Mouse (Mus musculus) retina, postnatal 7 days (tissue): ENCODE data around the gene Ubl7.

ENCODE experiments used
- DNase-seq: peaks from one replicate; pipeline ENCODE4 v3.0.0-alpha.2; 2012; ENCODE audit warnings: low read depth, low spot score

Gene Ubl7

DNA sequence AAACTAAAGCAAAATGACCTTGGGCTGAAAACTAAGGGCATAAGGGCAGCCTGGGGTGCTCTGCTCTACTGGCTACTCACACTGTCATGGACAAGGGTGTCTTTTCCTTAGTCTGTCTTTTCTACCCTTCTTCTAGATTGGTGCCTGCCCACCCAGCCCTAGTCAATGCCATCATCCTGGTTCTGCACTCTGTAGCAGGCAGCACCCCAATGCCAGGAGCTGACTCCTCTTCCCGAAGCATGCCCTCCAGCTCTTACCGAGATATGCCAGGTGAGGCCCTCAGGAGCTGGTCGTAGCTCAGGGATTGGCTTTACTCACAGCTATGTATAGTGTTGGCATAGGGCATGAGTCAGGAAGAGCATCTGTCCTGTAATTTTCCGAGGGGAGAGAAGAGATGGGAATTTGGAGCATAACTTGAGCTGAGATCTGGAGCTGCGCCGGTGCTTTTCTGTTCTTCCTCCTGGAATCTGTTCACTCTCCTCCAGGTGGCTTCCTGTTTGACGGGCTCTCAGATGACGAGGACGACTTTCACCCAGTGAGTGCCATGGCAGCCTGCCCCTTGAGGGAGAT lies 10.8 kb downstream of the Ubl7 start:
- no peak for DNase-seq

DNA sequence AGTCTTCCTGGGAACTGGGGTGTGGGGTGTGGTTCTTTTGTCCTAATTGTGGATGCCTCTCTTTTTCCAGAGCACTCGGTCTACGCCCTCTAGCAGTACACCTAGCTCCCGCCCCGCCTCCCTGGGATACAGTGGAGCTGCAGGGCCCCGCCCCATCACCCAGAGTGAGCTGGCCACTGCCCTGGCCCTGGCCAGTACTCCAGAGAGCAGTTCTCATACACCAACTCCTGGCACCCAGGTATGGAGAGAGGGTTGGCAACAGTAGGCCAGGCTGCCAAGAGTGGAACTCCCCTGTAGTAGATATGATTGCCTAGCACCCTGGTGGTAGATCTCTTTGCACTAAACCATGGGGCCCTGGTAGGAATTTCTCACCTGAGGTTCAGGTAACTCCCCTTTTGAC lies 11.6 kb downstream of the Ubl7 start:
- no peak for DNase-seq

DNA sequence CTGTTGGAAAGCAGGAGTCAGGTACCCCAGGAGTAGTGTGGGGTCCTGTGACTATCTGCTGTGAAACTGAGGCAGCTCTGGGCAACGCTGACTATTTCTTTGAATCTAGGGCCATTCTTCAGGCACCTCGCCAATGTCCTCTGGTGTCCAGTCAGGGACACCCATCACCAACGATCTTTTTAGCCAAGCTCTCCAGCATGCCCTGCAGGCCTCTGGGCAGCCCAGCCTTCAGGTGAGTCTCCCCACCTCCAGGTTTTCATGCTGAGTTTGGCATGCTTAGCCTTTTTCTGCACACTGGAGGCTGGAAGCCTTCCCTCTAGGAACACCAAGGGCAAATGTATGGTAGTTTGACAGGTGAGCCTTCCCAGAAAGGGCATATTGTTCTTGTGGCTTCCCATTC lies 12.3 kb downstream of the Ubl7 start:
- DNase-seq = no peak

DNA sequence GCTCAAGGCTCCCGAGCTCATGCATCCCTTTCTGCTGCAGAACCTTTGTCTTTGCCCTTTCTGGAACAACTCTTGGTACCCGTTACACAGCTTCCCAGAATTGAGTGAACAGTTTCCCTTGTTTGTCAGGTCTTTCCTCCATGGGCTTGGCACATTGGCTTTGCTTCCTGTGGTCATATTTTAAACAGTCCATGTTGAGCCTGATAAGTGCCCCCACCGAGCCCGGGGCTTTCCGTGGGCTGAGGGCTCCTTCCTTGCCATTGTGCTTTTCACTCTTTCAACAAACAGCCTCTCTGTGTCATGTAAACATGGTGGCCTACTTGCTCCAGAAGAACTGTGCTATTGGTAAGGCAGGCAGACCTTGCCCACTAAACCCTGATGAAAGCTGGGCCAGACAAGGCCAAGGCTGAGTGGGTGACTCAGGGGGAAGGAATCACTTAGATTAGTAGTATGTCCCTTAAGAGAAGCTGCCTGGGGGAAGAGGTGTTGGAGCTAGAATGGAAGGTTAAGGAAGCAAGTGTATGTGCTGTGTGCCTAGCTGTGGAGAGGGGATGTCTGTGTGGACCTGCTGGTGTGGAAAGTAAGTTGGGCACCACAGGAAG lies 20.5 kb downstream of the Ubl7 start:
- DNase-seq = no peak

DNA sequence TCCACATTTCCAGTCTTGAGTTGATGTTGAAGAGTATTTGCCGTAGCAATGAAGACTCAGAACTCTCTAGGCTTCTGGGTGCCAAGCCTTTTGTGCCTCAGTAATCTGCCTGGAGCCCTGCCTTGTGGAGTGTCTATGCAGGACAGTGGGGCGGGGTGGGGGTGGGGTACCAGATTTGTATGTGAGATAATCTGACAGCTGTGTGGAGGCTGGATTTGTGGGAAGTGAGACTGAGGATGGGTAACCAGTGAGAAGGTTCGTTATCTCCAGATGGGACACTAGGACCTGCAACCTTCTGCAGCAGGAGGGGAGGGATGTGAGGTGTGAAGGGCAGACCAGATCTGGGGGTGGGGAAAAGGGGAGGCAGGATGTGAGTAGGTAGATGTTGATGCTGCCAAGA lies 21.5 kb downstream of the Ubl7 start:
- DNase-seq = no peak

DNA sequence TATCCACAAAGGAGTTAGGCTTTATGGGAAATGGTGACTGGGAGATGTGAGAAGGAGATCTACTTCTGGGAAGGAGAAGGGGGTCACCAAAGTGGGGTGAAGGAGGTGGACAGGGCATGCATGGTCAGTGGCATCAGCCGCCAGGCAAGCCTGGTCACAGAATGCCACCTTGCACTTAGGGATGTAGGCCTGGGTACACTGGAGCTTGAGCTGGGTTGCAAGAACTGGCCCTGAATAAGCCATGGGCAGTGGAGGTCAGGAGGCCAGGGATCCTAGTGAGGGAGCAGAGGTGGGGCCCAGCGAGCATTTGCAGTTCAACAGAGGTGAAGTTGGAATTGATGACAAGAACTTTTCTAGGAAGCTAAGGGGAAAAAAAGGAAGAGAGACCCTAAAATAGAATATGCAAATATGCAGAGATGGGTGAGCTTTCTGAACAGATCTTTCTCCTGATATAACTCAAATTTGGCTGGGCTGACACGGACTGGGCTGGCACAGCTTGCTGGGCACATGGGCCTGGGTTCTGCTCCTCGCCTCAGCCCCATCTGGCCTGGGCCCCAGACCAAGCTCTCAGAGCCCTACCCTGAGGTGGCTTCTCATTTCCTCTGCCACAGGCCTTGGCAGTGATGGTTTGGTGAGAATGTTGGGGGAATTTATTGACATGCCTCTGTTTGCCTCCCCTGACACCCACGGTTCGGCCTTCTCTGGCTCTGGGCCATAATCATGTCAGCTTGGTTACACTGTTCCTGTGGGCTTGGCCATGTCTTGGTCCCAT lies 22.2 kb downstream of the Ubl7 start:
- no peak for DNase-seq

DNA sequence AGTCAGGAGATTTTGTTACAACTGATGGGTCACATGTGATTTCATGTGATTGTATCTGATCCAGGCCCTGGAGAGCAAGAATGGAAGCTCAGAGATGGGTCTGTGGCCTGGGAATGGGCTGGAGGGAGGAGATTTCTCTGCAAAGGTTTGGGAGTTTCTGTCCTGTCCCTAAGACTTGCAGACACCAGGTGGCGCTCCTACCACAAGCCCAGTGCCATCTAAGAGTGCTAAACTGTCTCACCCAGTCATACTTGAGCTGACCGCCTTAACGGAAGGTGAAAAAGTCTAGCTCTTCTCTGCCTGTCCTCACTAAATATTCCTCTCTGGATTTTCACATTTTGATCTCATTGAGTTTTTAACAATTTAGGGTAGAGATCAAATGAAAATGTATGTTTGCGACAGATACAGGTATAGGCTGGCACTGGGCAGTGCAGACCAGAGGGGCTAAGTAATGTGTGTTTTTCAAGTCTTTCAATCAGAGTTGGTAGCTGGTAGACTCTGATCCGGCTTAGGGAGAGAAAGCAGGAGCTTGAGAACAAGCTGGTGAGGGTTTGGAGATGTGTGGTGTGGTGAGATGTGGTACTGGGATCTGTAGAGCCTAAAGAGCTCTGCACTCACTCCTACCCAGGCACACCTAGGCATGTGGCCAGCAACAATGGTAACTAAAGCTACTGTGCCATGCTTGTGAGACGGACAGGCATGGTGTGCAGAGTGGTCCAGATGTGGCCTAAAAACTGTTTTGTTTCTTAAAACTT lies 25.1 kb downstream of the Ubl7 start:
- peak; percentile 82 for DNase-seq

DNA sequence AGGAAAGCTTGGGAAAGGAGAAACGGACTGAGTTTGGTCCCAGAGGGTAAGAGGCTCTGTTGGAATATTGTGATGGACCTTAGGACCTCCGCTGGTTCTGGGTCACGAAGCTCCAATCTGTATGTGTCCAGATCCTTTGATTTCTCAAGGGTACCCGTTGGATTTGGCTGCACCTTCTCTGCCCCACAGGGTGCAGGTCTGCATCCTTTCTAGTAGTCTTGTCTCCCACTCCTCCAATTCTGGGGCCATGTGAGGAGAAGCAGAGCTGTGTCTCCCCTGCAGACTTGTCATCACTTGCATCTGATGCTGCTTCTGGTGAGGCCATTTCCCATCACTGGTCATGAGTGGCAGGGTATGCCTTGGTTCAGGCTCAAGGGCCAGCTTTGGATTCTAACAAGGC lies 26.4 kb downstream of the Ubl7 start:
- no peak for DNase-seq

DNA sequence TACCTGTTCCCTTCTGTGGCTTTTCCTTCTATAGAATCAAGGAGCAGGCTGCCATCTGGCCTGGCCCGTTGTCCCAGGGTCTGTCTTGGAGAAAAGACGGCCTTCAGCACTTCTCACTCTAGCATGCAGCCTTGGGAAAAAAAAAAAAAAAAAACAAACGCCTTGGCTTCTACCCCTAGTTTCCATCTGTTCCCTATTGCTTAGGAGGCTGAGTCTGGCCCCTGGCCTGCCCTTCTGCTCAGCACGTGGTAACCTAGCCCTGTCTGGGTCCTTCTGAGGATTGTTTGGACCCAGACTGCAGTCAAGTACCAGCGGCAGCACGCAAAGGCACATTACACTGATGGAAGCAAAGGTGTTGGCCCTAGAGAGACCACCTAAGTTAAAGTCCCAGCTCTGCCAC lies 26.9 kb downstream of the Ubl7 start:
- DNase-seq = no peak

DNA sequence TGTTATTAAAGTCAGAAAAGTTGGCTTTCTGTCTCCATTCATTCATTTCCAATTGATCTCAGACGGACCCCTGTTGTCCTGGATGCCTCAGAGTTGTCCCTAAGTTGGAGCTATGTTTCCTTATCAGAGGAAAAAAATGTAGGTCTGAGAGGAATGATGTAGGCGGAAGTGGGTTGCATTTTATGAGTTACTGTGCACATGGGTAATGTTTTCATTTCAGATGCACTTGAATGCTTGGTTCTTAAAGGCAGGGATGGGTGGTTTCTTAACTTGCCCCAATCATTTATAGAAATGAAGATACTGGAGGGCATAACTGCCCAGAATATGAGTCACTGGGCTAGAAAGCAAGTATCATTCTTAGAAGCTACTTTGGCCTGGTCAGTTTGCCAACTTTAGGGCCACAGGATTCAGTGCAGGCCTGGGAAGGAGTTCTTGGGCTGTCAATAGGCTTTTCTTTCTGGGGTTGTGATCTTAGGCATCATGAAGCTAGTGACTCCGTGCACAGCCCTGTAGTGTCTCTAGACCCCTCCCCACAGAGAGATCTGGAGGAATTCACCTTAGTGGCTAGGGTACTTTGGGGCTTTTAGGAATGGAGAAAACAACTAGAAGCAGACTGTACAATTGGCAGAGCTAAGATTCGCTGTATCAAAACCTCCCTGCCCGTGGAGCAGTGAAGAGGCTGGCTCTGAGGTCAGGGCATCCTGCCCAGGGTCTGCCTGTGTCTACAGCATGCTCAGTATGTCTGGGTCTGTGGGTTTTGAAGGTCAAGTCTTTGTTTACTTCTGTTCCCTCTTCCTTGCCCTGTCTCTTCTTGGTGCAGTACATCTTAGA lies 27.7 kb downstream of the Ubl7 start:
- DNase-seq = no peak

DNA sequence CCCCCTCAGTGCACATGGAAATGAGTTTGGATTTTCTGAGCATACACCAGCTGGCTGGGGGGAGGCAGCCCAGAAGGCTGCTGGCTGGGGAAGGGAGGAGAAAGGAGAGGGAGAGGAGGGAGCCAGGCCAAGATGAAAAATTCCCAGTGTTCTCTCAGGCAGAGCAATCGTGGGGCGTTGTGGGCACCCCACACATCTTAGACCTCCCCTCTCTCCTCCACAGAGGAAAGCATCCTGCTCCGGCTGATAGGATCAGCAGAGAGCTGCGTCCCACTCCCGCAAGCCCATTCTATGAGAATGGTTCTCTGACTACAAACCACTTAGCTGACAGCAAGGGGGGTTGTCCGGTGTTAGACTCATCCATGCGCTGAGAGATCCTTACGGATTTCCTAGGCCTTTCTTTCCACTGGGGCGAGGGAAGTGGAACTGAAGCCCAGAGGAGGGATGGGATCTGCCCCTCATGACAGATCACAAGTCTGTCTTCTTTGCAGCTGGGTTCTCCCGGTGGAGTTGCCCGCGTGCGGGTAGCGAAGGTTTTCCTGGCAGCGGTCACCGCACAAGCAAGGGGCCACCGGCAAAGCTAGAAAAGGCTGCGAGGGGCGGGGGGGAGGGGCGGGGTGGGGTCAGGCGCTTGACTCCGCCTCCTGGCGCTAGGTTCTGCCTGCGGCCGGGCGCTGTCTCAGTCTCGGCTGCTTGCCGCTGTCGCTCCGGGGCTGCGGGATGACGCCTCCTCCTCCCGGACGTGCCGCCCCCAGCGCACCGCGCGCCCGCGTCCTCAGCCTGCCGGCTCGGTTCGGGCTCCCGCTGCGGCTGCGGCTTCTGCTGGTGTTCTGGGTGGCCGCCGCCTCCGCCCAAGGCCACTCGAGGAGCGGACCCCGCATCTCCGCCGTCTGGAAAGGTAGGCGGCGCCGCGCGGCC lies 28.9 kb downstream of the Ubl7 start, which contains the start of gene Sema7a:
Sema7a (plus strand) TSS at position 682 of the 918 bp plus-strand sequence.
- DNase-seq = peak; percentile 62

DNA sequence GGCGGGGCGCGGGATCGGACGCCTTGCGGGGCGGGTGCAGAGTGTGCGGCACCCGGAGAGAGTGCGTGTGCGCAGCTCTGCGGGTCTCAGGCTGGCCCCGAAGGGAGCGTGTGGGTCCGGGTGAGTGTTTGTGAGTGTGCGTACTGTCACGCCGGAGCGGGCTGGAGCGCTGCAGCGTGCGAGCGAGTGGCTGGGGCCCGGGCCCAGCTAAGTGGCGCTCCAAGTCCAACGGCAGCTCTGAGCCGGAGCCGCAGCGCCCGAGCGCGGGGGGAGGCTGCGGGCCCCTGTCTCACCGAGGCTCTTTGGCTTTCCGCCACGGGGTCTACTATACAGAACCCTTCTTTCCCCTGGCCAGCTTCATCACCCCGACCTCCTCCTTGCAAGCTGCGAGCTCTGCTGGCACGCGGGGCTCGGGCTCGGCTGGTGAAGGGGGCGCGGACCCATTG lies 29.6 kb downstream of the Ubl7 start:
- DNase-seq = peak; percentile 39

DNA sequence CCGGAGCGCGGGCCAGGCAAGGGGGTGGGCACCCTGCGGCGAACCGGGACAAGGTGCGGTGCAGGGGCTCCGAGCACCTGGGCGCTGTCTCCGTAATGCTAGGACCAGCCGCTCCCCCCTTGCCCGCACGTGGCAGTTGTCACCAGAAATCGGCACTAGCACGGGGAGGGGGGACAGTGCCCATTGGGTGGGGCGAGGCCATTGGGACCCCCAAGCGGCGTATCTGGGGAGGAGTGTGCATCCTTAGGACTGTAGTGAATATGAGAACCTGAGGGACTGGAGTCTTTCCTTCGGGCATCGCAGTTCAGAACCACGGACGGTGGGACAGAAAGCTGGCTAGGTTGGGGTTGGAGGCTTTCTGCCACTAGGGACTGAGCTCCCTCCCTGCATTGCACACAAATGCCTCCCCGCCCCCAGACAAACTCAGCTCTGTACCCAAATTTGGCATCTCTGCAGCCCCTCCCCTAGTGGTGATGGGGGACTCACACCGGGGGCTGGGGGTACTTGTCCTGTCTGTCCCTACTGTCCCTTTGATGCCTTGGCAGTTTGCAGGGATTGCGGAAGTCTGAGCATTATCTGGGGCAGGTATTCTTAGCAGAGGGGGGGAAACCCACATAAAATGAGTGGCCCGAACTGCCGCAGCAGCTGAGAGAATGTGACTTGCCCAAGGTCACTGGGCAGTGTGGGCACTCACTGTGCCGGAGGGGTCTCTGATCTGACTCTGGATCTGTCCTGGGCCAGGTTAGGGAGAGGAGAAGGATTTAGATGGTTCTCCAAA lies 30.3 kb downstream of the Ubl7 start:
- no peak for DNase-seq

DNA sequence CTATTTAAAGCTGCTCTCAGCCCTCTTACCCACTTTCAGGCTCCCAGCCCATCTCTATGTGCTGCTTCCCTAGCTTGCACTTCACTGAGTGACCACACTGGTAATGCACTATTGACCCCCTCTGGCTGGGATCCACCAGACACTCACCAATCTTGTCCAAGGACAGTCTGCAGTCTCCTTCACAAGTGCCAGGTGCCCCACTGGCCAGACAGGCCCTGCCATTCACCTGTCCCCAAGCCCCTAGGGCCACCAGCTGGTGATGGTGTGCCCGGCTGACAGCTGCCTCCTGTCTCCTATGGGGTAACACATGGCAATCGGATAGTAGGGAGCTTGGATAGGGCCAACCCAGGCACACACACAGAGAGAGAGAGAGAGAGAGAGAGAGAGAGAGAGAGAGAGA lies 31.3 kb downstream of the Ubl7 start:
- DNase-seq = no peak

DNA sequence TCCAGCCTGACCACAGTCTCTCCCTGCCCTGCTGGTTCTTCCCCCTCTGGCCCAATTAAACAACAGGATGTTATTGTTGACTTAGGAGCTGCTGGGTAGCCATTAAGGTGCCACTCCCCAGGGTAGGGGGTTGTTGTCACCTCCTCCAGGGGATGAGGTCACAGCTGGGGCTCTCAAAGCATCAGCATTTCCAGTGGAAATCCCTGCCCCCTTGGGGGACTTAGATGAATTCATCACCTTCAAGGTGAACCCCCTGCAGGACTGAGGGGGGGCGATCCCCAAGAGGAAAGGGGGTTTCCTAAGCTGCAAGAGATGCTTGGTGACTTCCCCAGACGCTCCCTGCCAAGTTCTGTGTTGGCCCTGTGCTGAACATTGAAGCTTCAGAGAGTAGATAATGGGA lies 32.3 kb downstream of the Ubl7 start:
- DNase-seq = no peak

DNA sequence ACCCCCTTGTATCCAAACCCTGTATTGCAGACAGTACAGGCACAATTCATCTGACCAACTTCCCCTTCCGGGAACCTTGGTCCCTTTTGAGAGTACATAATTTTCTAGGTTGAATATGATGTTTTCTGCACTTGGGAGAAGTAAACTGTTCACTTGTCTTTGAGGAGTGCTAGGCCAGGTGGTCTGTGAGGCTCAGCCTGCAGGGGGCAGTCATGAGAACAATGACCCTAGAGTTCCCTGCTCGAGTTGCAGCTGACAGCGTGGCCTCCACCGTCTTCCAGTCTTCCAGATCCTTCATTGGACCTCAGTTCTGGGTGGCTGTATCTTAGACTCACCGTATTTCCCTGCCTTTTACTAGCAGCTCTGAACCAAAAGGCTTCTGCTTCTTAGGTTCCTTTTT lies 33.8 kb downstream of the Ubl7 start:
- DNase-seq = peak; percentile 48

DNA sequence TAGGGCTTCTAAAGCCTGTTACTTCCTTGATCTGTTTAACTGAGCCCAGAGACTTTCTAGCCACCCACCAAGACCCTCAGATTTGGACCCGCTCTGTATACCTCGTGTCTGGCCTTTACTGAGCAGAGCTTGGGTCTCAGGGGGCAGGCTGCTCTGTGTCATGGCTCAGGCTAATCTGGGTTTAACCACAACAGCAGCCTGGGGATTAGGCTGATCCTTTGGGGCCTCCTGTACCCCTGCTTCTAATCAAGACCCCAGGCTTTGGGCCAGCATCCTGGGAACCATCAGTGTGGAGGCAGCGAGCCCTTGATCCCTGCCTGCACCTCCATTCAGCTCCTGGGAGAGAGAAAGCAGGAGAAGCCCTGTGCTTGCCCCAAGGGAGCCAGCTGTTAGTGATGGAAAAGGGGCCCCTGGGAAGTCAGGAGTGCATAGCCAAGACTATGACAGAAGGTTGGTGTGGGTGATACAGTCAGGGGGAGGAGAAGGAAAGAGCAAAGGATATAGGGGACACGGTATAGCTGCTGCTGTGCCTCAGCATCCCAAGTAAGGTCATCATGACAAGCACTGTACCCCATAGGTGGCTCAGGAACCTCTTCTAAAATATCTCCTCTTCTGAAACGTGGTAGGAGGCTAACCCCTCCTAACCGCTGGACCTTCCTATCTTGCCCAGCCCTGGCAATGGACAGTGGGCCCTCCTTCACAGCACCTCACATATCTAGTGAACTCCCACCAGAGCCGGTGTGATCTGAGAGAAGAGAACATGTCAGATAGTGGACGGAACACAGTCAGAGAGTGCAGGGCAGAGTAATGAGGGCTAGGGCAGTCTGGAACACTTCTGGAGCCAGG lies 35.2 kb downstream of the Ubl7 start:
- DNase-seq = peak; percentile 80

DNA sequence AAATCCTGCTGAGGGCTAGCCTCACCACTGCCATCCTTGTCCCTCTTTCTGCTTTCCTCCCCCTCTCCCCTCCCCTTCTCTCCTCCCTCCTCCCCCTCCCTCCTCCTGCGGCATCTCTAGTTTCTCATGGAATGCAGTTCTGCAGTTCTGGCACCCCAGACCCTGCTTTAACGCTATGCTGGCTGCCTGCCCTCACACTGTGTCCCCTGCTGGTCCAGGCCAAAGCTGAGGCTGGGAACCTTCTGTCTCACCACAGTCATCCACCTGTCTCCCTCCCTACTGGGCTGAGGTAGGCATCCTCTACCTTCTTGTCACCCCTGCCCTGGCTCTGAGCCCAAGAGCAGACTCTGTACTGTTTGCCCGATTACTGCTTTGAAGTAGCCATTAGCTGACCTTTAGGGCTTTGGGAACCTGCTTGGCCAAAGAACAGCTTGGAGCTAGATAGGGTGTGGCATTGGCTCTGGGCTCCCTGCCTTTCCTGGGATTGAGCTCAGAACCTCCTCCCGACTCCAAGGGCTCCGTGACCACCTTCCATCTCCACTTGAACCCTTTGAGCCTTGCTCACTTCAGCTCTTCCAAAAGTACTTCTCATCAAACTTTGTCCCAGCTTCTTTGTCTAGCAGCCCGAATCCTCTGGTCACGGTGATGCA lies 36.7 kb downstream of the Ubl7 start:
- DNase-seq = no peak
